Mouse (Mus musculus) left cerebral cortex, postnatal 25 days (tissue): ENCODE data around the gene Cd209g. TPM values are rescaled to one million over a fixed set of nuclear protein-coding genes. Genes with fewer than 3 reads are reported as not detected.

Experiments
- total RNA-seq, 2 experiments: library from RNA; stranded (reverse); gene quantifications; 2 replicates each; pipeline ENCODE4 v1.2.3; 2021

The Cd209g gene
- total RNA-seq, 2 experiments from 2014 or later, result not detected

Other genes with a start within 250 kb of the Cd209g start
- under 1 TPM; 0.50 to 0.57 TPM for gene Cd209b, start 207.3 kb upstream of the Cd209g start, total RNA-seq
- gene Cd209c, start 179.4 kb upstream of the Cd209g start, total RNA-seq, result under 1 TPM in 1 of 2 experiments, not detected in 1; 0.21 TPM
- under 1 TPM in 1 of 2 experiments, not detected in 1; 0.48 TPM for gene Cd209f, start 28.3 kb upstream of the Cd209g start, total RNA-seq
- 100 to 1,000 TPM; 106 to 108 TPM for gene Evi5l, start 32.5 kb downstream of the Cd209g start, total RNA-seq
- 10 to 100 TPM; 37.7 to 41.3 TPM for gene Prr36, start 83.4 kb downstream of the Cd209g start, total RNA-seq
- not detected for gene Lrrc8e, start 92.7 kb downstream of the Cd209g start, total RNA-seq
- 10 to 100 TPM; 85.7 to 87.5 TPM for gene Map2k7, start 104.6 kb downstream of the Cd209g start, total RNA-seq
- gene Gm49320, start 104.8 kb downstream of the Cd209g start, total RNA-seq, result under 1 TPM; 0.23 to 0.57 TPM
- 1 to 10 TPM; 6.4 to 7.8 TPM for gene Tgfbr3l, start 114.1 kb downstream of the Cd209g start, total RNA-seq
- 10 to 100 TPM; 32.4 to 33.2 TPM for gene Snapc2, start 119.0 kb downstream of the Cd209g start, total RNA-seq
- gene Ctxn1, start 125.2 kb downstream of the Cd209g start, total RNA-seq, result 100 to 1,000 TPM; 607 to 649 TPM
- 10 to 100 TPM; 60.4 to 66.8 TPM for gene Timm44, start 141.8 kb downstream of the Cd209g start, total RNA-seq
- gene Ccl25, start 191.1 kb downstream of the Cd209g start, total RNA-seq, result 10 to 100 TPM; 21.8 to 28.1 TPM
- 10 to 100 TPM; 72.2 to 76.6 TPM for gene Elavl1, start 191.3 kb downstream of the Cd209g start, total RNA-seq